Mouse (Mus musculus) neural tube, embryonic 11.5 days (tissue): ENCODE measurements at regions not wholly inside any gene's neighbourhood (a gene's known extent, or its start where the extent isn't known, plus 50 kb on each side); places are given as distances from the start of the nearest gene placed in this dataset.

Source experiments
- ATAC-seq: fragments of 200-750 bp; cut with Nextera tagmentation; 2 replicates; pipeline ENCODE4 v1.8.0; 2017; ENCODE audit warnings: moderate number of reproducible peaks, mild to moderate bottlenecking, moderate TSS enrichment, moderate library complexity; ENCODE audit not compliant: insufficient read depth, low FRiP score, low TSS enrichment
- DNase-seq: peaks from one replicate; pipeline ENCODE4 v3.0.0-alpha.2; 2015; ENCODE audit warnings: low spot score
- H3K27ac ChIP-seq: fragments of 300-500 bp; sonication (generic); 2 replicates; pipeline ENCODE4 v1.5.1; 2014; ENCODE audit warnings: low read depth, mild to moderate bottlenecking, low read length
- H3K27me3 ChIP-seq: fragments of 300-500 bp; sonication (generic); 2 replicates; pipeline ENCODE4 v1.6.1; 2014; ENCODE audit warnings: mild to moderate bottlenecking, low read length, mixed read lengths; ENCODE audit not compliant: control insufficient read depth, insufficient read depth
- H3K36me3 ChIP-seq: fragments of 300-500 bp; sonication (generic); 2 replicates; pipeline ENCODE4 v1.6.1; 2014; ENCODE audit warnings: mild to moderate bottlenecking, low read length, moderate library complexity, mixed read lengths; ENCODE audit not compliant: control insufficient read depth, insufficient read depth
- H3K4me1 ChIP-seq: fragments of 300-500 bp; sonication (generic); 2 replicates; pipeline ENCODE4 v1.6.1; 2014; ENCODE audit warnings: low read length, mixed read lengths; ENCODE audit not compliant: control insufficient read depth, insufficient read depth
- H3K4me2 ChIP-seq: fragments of 300-500 bp; sonication (generic); 2 replicates; pipeline ENCODE4 v1.6.1; 2014; ENCODE audit warnings: low read depth, mild to moderate bottlenecking, moderate library complexity
- H3K4me3 ChIP-seq: fragments of 300-500 bp; sonication (generic); 2 replicates; pipeline ENCODE4 v1.5.1; 2014; ENCODE audit warnings: low read depth, low read length
- H3K9ac ChIP-seq: fragments of 300-500 bp; sonication (generic); 2 replicates; pipeline ENCODE4 v1.6.1; 2014; ENCODE audit warnings: mild to moderate bottlenecking, low read length
- H3K9me3 ChIP-seq: fragments of 300-500 bp; sonication (generic); 2 replicates; pipeline ENCODE4 v1.6.1; 2016; ENCODE audit warnings: low read length; ENCODE audit not compliant: control insufficient read depth
- WGBS: fragments of 180-500 bp; shearing (Covaris S2); extraction: QIAGEN DNeasy Blood & Tissue Kit; methylation state at CpG from one replicate; pipeline ENCODE4 v1.1.7; 2014; 5-methylcytosine and 5-hydroxymethylcytosine counted together

DNA sequence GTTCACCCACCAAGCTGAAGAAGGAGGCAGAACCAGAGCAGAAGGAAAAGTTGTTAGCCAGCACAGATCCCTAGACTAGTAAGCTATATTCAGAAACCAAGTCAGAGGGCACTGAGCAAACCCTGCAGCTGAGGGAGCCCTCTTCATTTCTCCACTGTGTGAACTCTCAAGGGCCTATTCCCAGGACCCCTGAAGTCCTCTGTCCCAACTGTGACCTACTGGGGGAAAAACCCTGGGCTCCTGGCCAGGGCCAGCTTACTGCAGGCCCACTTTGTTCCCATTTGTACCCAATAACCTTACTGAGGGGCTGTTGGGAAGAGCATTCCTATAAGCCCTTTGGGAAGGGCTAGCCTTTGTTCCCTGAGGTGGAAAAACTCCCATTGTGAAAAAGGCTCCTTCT is 174.7 kb upstream of the Camk1g start:
- no peak overlapping the region for H3K9ac ChIP-seq
- ATAC-seq (no peak), DNase-seq (no peak)
- no peak overlapping the region for H3K27ac ChIP-seq
- H3K27me3 ChIP-seq, result no peaks in the 10 kb centered on the region
- no peaks in the 10 kb centered on the region for H3K4me1 ChIP-seq
- H3K4me2 ChIP-seq, result no peak overlapping the region
- no peak overlapping the region for H3K4me3 ChIP-seq
- no peaks in the 10 kb centered on the region for H3K9me3 ChIP-seq
- H3K36me3 ChIP-seq, result no peaks in the 10 kb centered on the region

- no peaks in the 10 kb centered on the region for H3K4me1 ChIP-seq
- no peaks in the 10 kb centered on the region for H3K9me3 ChIP-seq
- H3K27ac ChIP-seq, result no peak overlapping the region
- H3K27me3 ChIP-seq, result no peaks in the 10 kb centered on the region
- no peak for DNase-seq
- H3K4me3 ChIP-seq, result no peak overlapping the region
- 65% methylated on average over 3 of the region's 3 CpGs for WGBS
- no peak overlapping the region for H3K4me2 ChIP-seq
- no peaks in the 10 kb centered on the region for H3K36me3 ChIP-seq
- ATAC-seq, result no peak
- H3K9ac ChIP-seq, result no peak overlapping the region
Observed at GRCm38 (mm10) chr1:193543834-193544233, 173.7 kb upstream of the Camk1g start.

DNA sequence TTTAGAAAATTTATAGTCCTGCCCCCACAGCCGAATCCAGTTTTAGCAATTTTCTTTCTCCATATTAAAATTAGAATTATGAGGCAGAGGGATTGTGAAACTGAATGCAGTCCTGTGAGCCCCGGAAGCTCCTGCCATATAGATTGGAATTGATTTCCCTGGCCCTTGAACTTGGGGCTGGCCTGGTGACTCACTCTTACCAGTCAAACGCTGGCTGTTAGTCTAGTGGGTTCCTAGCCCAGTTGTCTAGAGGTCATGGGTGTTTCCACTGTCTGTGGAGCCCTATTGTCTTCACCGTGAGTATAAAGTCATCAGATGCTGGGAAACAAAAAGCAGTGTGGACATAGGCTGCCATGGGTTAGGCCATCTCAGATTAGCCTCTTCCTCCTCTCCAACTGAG is 173.2 kb upstream of the Camk1g start:
- ATAC-seq (no peak), DNase-seq (no peak)
- H3K27me3 ChIP-seq, result no peaks in the 10 kb centered on the region
- H3K9ac ChIP-seq, result no peak overlapping the region
- no peaks in the 10 kb centered on the region for H3K9me3 ChIP-seq
- H3K4me3 ChIP-seq, result no peak overlapping the region
- no peak overlapping the region for H3K4me2 ChIP-seq
- no peaks in the 10 kb centered on the region for H3K4me1 ChIP-seq
- H3K27ac ChIP-seq, result no peak overlapping the region
- WGBS, result 59% methylated on average over 4 of the region's 4 CpGs
- no peaks in the 10 kb centered on the region for H3K36me3 ChIP-seq

DNA sequence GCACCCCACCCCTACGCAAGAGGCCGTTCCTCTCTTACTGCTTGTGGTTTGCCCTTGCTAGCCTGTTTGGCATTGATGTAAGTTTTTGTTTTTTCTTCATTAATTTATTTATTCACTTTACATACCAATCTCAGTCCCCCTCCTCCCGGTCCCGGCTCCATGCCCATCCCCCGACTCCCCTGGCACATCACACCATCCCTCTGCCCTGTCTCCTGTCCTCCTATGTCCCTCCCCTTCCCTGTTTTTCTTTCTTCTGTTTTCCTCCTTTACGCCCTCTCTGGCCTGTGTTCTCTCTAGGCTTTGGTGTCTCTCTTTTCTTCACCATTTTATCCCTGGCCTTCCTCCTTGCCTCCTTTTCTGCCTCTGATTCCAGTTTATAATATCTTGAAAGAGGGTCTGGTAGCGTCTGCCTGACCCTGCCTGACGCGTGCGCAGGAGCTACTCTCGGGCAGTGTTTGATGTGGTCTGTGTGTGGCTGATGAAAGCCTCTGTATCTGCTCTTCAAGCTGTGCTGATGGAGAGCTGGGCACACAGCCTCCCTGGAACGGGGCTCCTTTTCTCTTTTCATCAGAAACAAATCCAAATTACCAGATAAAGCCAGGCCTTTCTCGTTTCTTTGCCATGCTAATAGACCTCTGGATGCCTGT is 172.0 kb upstream of the Camk1g start:
- no peak overlapping the region for H3K4me2 ChIP-seq
- no peaks in the 10 kb centered on the region for H3K27me3 ChIP-seq
- no peaks in the 10 kb centered on the region; the same call in 1 of the 2 replicates for H3K4me1 ChIP-seq
- H3K4me3 ChIP-seq, result no peak overlapping the region
- no peak overlapping the region for H3K27ac ChIP-seq
- ATAC-seq, result 0 out of 2 replicates have a peak, but pooled peaks have one; percentile 46
- H3K9me3 ChIP-seq, result no peaks in the 10 kb centered on the region
- H3K9ac ChIP-seq, result peak overlapping the region; percentile 18
- H3K36me3 ChIP-seq, result no peaks in the 10 kb centered on the region
- WGBS, result 27% methylated on average over 13 of the region's 13 CpGs
- no peak for DNase-seq

GRCm38 (mm10) chr1:193541281-193541680 is 171.2 kb upstream of the Camk1g start:
- Histone ChIP-seq H3K4me1 (no peaks in the 10 kb centered on the region; the same call in 1 of the 2 replicates), H3K36me3 (no peaks in the 10 kb centered on the region), H3K9ac (no peak overlapping the region), H3K27me3 (no peaks in the 10 kb centered on the region), H3K9me3 (no peaks in the 10 kb centered on the region), H3K4me2 (no peak overlapping the region), H3K4me3 (no peak overlapping the region), H3K27ac (no peak overlapping the region)
- no peak for ATAC-seq
- WGBS, result 79% methylated on average over 4 of the region's 4 CpGs
- no peak for DNase-seq

DNA sequence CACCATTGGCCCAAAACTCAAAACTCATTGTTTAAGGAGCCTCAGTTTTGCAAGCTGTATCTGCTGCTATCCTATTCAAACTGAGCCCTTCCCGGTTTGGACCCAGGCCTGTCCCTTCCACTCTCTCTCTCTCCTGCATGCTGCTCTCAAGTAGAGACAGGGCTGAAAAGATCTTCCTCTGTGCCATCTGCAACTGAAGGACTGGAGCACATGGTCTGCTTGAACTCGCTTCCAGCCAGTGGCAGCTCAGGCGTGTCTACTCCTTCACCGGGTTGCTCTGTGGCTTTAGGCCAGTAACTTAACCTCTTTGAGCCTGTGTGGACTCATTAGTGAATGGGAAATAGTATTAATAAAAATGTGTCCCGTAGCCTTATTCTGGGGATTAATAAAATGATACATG is 170.4 kb upstream of the Camk1g start:
- Histone ChIP-seq H3K36me3 (no peaks in the 10 kb centered on the region), H3K9me3 (no peaks in the 10 kb centered on the region), H3K4me2 (no peak overlapping the region), H3K27ac (no peak overlapping the region), H3K9ac (no peak overlapping the region), H3K4me3 (no peak overlapping the region), H3K27me3 (no peaks in the 10 kb centered on the region), H3K4me1 (no peaks in the 10 kb centered on the region; the same call in 1 of the 2 replicates)
- 84% methylated on average over 5 of the region's 5 CpGs for WGBS
- ATAC-seq (no peak), DNase-seq (no peak)

DNA sequence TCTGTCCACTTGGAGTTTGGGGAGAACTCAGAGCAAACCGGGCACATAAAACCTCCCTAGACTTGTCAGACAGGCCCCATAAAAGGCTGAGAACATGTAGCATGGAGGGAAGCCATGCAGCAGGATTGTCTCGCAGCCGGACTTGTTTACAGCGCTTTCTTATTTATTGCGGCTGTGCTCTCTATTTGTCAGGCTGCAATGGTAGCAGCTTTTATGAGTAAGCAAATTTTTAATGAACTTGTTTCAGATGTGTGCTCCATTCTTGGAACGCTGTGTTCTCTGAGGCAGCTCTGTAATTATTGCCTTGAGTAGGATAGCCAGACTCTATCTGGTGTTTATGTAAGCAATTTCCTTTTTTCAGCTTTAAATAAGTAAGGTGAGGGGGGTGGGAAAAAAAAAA is 169.2 kb upstream of the Camk1g start:
- ATAC-seq, result no peak
- Histone ChIP-seq H3K9ac (no peak overlapping the region), H3K36me3 (no peaks in the 10 kb centered on the region), H3K9me3 (no peaks in the 10 kb centered on the region), H3K4me2 (no peak overlapping the region), H3K4me3 (no peak overlapping the region), H3K4me1 (no peaks in the 10 kb centered on the region; the same call in 1 of the 2 replicates), H3K27me3 (no peaks in the 10 kb centered on the region), H3K27ac (no peak overlapping the region)
- WGBS, result 85% methylated on average over 6 of the region's 6 CpGs
- DNase-seq, result no peak

GRCm38 (mm10) chr1:193538425-193538824 is 168.3 kb upstream of the Camk1g start:
- H3K9me3 ChIP-seq, result no peaks in the 10 kb centered on the region
- no peak overlapping the region for H3K4me3 ChIP-seq
- no peak overlapping the region for H3K4me2 ChIP-seq
- 73% methylated on average over 2 of the region's 2 CpGs for WGBS
- H3K9ac ChIP-seq, result no peak overlapping the region
- H3K4me1 ChIP-seq, result no peaks in the 10 kb centered on the region; the same call in 1 of the 2 replicates
- H3K36me3 ChIP-seq, result no peaks in the 10 kb centered on the region
- DNase-seq, result no peak
- ATAC-seq, result no peak
- no peak overlapping the region for H3K27ac ChIP-seq
- H3K27me3 ChIP-seq, result no peaks in the 10 kb centered on the region

DNA sequence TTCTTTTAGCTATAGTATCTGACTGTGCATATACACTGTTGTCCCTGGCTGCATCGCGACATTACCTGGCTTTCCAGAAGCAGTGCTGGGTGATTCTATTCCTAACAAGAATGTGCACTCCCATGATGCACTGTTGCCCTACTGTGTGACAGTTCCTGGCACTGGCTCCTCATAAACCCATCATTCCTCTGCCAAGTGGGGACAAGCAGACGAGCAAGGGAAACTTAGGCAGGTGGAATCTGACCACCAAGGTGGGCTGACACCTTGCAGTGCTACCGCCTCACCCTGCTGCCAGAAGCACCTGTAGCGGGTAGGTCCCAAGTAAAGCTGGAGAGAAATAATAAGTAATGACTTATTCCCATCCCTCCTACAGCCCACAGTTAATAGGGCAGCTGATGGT is 167.5 kb upstream of the Camk1g start:
- Histone ChIP-seq H3K27ac (no peak overlapping the region), H3K9ac (no peak overlapping the region), H3K4me3 (no peak overlapping the region), H3K36me3 (no peaks in the 10 kb centered on the region), H3K4me2 (no peak overlapping the region), H3K9me3 (no peaks in the 10 kb centered on the region), H3K4me1 (no peaks in the 10 kb centered on the region; the same call in 1 of the 2 replicates), H3K27me3 (no peaks in the 10 kb centered on the region)
- no peak for DNase-seq
- WGBS, result 86% methylated on average over 5 of the region's 5 CpGs
- no peak for ATAC-seq
